Mouse (Mus musculus) gastrocnemius, postnatal 14 days (tissue): ENCODE data around the gene Mapk8ip3. TPM values are rescaled to one million over a fixed set of nuclear protein-coding genes. Genes with fewer than 3 reads are reported as not detected.

Experiments used
- DNase-seq: peaks from one replicate; pipeline ENCODE4 v3.0.0; 2021; ENCODE audit warnings: mixed read lengths
- intact Hi-C: fragments of 180-260 bp; cut with DNase I; formaldehyde crosslinking; loops from one replicate; pipeline ENCODE4 v1.15.1; 2025; ENCODE audit warnings: low total_unique reads
- total RNA-seq, 2 experiments: library from RNA; stranded (reverse); gene quantifications; 2 replicates each; pipeline ENCODE4 v1.2.3; 2021

Gene Mapk8ip3
- total RNA-seq, 2 experiments from 2014 or later, result 16.3 to 19.2 TPM

DNA sequence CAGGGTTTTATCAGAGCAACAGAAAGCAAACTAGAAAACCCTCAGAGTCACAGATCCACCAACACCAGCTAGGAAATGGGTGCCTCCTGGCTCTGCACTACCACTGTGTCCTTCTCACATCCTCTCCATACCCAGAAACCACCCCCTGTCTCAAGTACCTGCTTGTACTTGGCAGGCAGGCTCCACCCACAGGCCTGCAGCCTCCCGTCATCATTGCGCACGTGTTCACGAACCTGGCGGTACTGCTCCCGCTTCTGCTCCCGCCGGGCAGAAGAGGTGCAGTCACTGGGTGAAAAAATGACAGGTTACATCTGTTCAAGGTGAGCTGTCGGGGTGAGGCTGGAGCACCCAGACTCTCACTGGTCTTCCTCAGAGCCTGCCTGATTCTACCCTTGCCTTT is 33.0 kb downstream of the Mapk8ip3 start:
- DNase-seq, result no peak
- intact Hi-C loops, result no loop called here

DNA sequence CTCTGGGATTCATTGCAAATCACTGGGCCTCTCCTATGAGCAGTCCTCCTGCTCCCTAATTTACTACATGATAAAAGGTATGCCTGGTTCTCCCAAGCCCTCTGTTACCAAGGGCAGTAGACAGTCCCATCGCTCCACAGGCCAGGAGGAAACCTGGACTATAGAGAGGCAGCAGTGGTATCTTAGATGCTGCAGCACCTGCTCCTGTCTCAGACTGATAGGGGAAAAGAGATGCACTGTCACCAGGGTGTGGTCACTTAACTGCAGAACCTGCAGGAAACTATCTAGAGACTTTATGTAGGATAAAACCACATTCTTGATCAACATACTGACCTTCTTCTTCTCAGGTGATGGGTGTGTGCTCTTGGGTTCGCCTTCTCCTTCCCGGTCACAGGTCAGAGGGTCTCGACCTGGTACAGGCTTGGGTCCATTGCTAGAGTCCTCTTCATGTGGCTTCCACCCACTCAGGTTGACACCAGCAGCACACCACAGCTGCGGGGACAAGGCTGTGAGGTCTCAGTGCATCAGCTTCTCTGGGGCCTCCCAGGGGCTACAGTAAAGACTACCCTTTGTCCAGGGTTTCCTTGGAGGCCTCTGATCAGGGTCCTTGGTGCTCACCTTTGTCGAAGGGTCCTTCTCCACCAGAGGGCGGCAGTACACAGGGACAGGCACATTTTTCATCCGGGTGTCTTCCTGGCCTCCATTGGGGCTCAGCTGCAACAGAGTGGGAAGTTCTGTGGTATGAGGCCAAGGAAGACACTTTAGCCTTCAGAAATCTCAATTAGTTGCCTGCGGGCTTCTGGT is 33.9 kb downstream of the Mapk8ip3 start:
- intact Hi-C loops, result no loop called here
- DNase-seq, result no peak

DNA sequence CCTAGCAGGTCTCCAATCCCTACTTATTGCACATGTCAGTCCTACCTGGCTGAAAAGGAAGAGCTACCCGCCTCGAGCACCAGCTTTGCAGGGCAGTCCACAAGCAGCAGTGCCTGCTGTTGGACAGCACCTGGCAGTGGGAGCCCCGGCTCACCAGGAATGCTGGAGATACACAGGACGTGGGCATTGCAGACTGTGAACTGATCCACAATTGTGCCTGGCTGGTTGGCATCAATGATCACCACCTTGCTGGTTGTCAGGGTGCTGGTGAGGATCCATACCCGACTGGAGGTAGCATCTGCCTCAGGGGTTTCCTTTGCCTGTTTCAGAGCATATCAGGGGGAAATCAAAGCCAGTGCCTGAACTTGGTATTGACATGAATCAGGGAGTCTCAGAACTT is 34.7 kb downstream of the Mapk8ip3 start:
- intact Hi-C loops, result no loop called here
- DNase-seq, result no peak

DNA sequence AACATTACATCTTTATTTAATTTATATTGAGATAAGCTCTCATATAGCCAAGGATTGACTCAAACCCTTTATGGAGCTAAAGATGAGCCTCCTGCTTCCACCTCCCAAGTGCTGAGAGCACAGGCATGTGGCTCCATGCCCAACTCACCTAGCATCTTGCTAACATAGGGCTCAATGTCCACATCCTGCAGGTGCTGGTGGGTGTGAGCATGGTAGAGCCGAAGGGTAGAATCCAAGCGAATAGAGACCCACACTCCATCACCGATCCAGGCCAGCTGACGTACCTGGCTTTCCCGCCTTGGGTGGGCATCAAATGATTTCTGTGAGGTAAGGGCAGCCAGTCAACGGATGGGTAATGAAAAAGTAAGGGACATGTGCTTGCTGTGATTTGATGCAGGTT is 36.8 kb downstream of the Mapk8ip3 start:
- DNase-seq, result no peak
- intact Hi-C loops, result no loop called here

DNA sequence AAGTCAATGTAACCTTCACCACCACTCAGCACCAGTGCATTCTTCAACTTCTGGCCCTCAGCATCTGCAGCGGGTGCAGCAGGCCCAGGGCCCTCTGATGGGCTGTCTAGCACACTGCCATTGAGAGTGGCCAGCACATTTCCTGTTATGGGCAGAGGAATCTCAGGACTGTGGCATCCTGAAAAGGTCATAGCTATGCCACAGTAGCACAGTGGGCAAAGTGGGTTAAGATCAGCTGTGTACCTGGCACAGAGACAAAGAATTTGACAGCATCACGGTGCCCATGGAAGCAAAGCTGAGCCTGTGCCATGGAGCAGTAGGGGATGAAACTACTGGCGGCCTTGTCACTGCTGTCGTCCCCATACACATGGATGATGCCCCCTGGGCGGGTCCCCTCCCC is 37.6 kb downstream of the Mapk8ip3 start:
- no peak for DNase-seq
- intact Hi-C loops, result no loop called here

DNA sequence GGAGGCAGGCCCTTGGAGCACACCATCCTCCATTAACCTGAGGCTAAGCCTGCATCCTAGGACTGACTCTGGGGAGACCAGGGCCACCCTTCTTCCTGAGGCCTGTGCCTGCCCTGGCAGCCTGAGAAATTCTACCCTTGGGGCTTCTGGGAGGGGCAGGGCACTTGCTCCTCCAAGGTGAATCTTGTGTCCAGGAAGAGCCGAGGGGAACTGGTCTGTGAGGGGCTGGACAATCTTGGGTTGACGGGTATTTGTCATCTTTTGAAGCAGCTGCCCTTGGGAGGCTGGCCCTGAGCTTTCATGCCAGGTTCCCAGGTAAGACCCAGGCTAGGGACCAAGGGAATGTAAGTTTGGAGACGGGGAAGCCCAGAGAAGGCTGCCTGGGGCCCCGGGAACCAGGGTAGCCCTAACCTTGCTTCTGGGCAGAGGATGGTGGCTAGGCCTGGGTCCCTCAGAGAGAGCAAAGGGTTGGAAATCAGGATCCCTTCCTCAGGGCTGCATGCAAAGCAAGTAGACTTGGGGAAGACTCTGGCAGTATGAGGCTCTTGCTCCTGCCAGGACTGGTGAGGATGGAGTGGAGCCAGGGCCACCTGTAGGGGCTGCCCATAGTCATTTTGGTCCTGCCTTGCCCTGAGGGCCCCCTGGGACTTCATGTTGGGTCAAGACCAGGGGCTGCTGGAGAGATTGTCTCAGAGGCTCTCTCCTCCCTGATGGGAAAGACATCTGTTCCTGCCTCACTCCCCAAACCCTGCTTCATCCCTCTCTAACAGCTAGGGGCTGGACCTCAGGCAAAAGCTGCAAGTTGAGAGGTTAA is 38.5 kb downstream of the Mapk8ip3 start:
- intact Hi-C loops, result no loop called here
- no peak for DNase-seq

DNA sequence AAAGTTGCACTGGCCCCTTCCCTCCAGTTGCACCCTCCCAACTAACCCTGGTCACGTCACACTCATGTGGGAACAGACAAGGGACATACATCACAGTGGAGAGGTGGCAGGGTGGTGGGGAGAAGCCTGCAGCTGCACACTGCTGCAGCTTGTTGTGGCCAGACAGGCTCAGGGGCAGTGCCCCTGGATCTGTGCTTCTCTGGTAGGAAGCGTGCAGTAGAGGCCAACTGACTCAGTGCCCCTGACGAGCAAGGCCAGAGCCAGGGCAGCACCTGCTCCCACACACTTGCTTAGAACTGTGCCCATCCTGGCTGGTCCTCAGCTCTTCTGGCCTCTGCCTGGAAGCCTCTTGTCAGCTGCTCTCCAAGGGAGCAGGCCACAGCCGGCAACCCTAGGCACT is 39.2 kb downstream of the Mapk8ip3 start:
- intact Hi-C loops, result no loop called here

DNA sequence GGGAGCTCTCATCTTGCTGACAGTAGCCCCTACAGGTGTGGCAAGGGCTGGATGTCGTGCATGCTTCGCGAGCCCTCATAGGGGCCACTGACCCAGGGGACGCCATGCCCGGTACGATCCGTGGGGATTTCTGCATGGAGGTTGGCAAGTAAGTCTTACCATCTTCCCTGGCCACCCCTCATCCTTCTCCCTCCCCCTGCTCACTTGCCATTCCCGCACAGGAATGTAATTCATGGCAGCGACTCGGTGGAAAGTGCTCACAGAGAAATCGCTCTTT is 39.8 kb downstream of the Mapk8ip3 start:
- no peak for DNase-seq
- intact Hi-C loops, result no loop called here

More for the DNA sequence above, 39.2 kb downstream of the Mapk8ip3 start:
- no peak for DNase-seq

DNA sequence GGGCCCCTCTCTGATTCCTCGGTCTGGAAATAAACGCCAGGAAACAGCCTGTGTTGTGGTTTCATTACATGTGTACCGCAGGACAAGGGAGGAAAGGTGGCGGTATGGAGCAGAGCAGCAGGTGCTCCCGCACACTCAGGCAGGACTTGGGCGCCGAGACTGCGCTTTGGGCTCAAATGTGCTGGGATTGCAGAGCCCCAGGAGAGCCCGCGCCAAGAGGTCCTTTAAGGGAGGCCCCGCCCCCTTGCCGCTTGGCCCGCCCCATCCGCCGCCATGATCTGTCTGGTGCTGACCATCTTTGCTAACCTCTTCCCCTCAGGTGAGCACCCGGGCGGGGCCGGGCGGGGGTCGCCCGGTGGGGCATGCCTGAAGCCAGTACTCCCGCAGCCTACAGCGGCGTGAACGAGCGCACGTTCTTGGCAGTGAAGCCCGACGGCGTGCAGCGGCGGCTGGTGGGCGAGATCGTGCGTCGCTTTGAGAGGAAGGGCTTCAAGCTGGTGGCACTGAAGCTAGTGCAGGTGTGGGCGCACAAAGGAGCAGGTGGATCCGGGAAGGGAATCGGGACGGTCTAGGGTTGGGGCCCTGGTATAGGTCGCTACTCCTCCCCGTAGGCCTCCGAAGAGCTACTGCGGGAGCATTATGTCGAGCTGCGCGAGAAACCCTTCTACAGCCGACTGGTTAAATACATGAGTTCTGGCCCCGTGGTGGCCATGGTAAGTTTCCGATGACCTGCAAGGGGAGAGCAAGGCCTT is 40.4 kb downstream of the Mapk8ip3 start, which contains the start of gene Nme3:
TSS of gene Nme3 (plus strand) at position 260 of the 752 bp plus-strand sequence.
- intact Hi-C loops, result no loop called here
- peak; percentile 79 for DNase-seq

DNA sequence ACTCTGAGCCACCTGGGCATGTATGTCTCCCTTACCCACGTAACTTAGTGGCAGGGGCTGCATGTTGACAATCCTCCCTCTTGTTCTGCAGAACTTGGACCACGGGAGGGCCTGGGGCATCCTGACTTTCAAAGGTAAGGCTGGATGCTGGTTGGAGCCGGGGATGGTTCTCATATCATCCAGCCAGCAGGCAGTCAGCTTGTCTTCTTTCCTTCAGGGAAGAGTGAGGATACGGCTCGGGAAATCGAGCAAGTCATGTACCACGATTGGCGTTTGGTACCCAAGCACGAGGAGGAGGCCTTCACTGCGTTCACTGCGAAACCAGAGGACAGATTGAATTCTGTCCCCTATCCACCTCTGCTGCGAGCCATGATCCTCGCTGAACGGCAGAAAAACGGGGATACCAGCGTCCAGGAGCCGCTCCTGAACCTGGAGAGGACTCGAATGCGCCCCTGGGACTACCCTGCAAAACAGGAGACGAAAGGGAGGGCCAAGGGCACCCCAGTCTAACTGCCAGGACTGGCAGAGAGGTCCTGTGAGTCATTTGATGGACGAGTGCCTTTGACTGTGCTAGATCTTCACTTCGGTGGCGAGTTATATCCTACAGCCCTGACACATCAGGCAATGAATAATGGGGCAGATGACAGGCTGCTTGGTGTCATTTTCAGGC is 41.1 kb downstream of the Mapk8ip3 start:
- peak; percentile 38 for DNase-seq
- intact Hi-C loops, result no loop called here

DNA sequence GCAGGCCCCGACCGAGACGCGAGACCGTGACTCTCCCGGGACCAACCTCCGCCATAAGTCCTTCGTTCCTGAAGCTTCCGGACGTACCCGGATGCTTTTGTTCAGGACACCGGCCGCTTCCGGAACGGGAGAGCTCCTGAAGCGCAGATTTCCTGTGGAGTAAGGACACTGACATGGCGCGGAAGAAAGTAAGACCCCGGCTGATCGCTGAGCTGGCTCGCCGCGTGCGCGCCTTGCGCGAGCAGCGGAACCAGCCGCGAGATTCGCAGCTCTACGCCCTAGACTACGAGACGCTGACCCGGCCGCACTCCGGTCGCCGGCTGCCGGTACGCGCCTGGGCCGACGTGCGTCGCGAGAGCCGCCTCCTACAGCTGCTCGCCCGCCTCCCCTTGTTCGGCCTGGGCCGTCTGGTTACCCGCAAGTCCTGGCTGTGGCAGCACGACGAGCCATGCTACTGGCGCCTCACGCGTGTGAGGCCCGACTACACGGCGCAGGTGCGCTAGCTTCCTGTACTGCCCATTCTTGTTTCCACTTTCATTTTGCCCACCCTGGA is 41.7 kb downstream of the Mapk8ip3 start, which contains the start of the genes Eme2 and Mrps34:
TSS of gene Eme2 (minus strand) at position 93 of the 553 bp plus-strand sequence.
TSS of gene Mrps34 (plus strand) at position 122 of the 553 bp plus-strand sequence.
- intact Hi-C loops, result no loop called here

DNA sequence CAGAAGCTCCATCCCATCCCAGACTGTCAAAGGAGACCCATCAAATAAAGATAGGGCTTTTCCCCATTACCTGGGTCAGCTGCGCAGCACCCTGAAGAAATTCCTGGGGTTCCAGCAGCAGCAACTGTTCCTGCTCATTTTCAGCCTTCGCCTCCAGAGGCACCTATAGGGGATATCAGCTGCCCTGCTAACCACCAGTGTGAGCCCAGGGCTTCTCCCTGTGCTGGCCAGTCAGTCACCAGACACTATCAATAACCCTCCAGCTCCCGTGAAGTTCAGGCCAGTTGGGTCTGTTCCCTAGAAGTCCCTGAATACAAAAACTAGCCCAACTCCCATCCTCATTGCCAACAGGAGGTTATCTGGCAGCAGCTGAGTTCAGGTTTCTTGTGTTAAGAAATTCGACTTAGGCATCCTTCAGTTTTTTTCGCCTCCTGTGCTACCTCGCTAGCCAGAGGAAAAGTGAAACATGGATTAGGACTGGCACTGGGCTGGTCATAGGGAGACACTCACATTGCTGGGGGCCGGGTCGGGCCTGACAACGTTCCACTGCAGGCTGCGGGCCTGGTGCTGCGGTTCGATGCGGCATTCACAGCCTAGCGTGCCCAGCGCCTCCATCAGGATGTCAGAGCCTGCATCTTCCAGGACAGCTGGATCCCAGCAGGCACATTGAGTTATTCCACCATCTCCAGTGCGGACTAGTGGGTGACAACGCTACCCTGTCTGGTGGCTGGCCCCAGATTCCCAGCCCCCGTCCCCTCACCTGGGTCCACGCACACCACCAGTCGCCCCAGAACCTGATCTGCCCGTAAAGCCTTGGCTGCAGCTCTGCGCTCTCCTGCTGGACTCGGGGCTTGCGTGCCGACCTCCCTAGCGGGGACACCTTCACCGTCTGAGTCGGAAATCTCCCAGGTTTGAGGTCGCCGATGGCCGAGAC is 42.4 kb downstream of the Mapk8ip3 start:
- intact Hi-C loops, result no loop called here
- no peak for DNase-seq

More for the DNA sequence above, 41.7 kb downstream of the Mapk8ip3 start, which contains the start of the genes Eme2 and Mrps34:
- DNase-seq, result peak; percentile 83

DNA sequence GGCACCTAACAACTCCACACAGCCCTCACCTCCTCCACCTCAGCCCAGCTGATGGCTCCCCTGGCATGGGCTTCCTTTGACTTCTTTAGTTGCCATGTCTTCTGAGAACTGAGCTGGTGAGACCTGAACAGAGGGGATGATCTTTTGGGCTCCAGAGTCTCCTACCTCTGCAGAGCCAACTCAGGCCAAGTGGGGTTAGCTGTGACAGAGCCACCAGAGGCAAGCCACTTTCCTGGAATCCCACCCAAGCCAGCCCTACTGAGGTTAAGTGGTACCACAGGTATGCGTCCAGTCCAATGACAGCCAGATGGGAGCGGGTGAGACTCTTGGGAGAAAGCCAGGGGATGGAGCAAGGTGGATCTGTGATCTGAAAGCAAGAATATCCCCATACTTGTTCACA is 43.5 kb downstream of the Mapk8ip3 start:
- DNase-seq, result no peak
- intact Hi-C loops, result no loop called here

DNA sequence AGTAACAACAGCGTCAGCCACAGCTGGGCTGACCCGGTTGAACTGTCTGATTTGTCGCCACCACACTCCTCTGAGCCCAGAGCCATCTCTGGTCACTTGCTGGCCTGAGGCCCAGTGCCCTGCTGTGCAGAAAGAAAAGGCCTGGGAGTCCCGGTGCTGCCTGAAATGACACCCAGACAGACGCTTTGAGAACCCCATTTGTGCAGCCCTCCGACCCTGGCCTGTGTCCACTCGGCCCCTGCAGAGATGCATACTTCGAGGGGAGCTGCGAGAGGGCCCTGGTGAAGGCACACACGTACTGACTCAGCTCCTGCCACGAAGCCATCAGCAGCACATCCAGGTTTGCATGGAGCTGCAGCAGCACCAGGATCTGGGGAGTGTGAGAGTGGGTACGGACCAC is 44.0 kb downstream of the Mapk8ip3 start:
- no peak for DNase-seq
- intact Hi-C loops, result no loop called here

DNA sequence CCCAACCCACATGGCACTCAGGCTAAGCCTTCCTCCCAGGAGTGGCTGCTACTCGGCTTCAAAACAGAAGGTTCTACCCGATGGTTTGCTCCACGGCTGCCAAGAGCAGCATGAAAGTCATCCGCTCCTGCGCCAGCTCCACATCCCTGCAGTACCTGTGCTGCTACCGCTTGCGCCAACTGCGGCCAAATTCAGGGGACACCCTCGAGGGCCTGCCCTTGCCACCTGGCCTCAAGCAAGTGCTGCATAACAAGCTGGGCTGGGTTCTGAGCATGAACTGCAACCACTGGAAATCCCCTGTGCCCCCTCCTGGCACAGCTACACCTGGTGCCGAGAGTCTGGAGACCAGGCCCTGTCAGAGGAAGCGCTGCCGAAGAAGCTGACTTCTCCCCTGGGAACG is 45.5 kb downstream of the Mapk8ip3 start:
- DNase-seq, result no peak
- intact Hi-C loops, result no loop called here

DNA sequence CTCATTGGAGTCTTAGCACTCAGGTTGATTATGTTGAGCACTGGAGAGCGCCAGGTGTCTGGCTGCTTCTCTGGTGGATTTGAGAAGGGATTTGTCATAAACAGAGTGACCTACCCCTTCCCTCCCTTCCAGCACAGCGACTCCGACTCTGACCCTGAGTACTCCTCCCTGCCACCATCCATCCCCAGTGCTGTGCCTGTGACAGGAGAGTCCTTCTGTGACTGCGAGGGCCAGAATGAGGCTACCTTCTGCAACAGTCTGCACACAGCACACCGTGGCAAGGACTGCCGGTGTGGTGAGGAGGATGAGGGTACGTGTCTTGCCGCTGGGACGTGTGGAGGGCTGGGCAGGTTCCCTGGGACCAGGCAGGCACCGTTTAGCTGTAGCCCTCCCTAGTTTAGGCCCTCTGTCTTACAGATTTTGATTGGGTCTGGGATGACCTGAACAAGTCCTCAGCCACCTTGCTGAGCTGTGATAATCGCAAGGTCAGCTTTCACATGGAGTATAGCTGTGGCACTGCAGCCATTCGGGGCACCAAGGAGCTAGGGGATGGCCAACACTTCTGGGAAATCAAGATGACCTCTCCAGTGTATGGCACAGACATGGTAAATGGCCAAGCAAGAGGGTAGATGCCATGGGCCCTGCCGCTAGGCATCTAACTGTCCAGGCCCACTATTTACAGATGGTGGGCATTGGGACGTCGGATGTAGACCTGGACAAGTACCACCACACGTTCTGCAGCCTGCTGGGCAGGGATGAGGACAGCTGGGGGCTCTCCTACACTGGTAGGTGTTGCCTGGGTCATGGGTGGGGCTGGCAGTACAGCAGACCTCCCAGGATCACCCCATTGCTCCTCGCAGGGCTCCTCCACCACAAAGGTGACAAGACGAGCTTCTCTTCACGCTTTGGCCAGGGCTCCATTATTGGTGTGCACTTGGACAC is 46.4 kb downstream of the Mapk8ip3 start:
- intact Hi-C loops, result no loop called here
- no peak for DNase-seq

DNA sequence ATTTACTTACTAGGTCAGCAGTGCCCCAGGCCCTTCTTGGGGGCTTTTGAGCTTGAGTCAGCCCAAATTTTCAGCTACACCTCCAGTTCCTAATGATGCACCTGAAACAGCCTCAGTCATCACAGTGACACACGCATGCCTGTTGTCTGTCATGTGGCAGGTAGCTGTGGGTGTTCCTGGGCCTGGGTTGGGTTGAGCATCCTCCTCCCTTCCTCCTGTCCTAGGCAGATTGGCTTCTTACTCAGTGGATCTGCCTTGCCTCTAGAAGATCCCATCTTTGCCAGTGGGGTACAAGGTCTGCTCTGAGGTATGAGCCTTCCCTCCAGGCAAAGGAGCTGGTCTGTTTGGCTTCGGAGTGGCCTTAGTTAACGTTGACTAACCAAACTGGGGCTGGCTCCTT is 47.9 kb downstream of the Mapk8ip3 start:
- DNase-seq, result no peak
- intact Hi-C loops, result no loop called here
